Mouse (Mus musculus) cortical plate, adult 2 months (tissue): ENCODE results near the gene Sspo. TPM values are rescaled to one million over a fixed set of nuclear protein-coding genes. Genes with fewer than 3 reads are reported as not detected.
"Not testable (repeated sequence)": the region's sequence is repeated elsewhere in the genome, so short reads cannot be mapped to it uniquely, and the experiment has no call there.

Experiments
- H3K27ac ChIP-seq: fragments of 200-500 bp; 2 replicates; pipeline ENCODE4 v1.5.1; 2012; ENCODE audit warnings: low read length, control low read depth, inconsistent platforms; ENCODE audit not compliant: insufficient read depth
- H3K4me1 ChIP-seq: fragments of 200-500 bp; 2 replicates; pipeline ENCODE4 v1.6.1; 2011; ENCODE audit warnings: low read length; ENCODE audit not compliant: control insufficient read depth, insufficient read depth
- H3K4me3 ChIP-seq: fragments of 200-500 bp; 2 replicates; pipeline ENCODE4 v1.5.1; 2011; ENCODE audit warnings: mild to moderate bottlenecking, low read length, control low read depth; ENCODE audit not compliant: insufficient read depth
- CTCF ChIP-seq: fragments of 200-500 bp; IDR thresholded peaks from 2 replicates; pipeline ENCODE4 v1.5.1; 2011; ENCODE audit warnings: mild to moderate bottlenecking, control low read depth, low read length; ENCODE audit not compliant: insufficient read depth; ENCODE audit errors: extremely low read depth
- POLR2A ChIP-seq: fragments of 200-500 bp; IDR thresholded peaks from 2 replicates; pipeline ENCODE4 v1.6.1; 2011; ENCODE audit warnings: mild to moderate bottlenecking, low read length, control low read depth; ENCODE audit not compliant: insufficient read depth; ENCODE audit errors: extremely low read depth
- polyA plus RNA-seq: library from polyadenylated mRNA; depleted of rRNA; stranded (reverse); fragments of >200 nt; gene quantifications from 2 replicates; pipeline ENCODE4 v1.2.3, GENCODE M21; 2012

Sspo gene
- polyA plus RNA-seq, 1 experiment = 4.1 TPM

GRCm38 (mm10) chr6:48504241-48504854 lies 56.3 kb downstream of the Sspo start:
- H3K4me3 ChIP-seq = peak overlapping the region; percentile 59

DNA sequence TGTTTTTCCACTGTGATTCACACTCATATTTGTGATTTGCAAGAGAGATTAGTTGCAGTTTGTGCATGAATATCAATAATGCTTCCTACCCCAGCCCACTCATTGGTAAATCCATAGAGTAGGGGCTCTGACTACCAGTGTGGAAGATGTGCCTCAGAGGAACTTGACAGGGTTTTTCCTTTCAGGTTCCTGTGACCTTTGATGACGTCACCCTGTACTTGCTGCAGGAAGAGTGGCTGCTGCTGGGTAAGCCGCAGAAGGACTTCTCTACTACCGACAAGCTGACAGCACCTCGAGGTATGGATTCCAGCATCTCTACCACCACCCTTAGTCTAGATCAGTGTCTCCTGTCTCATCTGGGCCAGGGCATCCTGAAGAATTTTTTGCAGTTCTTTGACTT lies 60.1 kb downstream of the Sspo start:
- no peak overlapping the region for H3K27ac ChIP-seq
- H3K4me1 ChIP-seq = no peaks in the 10 kb centered on the region
- no peak overlapping the region for H3K4me3 ChIP-seq
- TF ChIP-seq POLR2A = no peak
- TF ChIP-seq CTCF = no peak

More at GRCm38 (mm10) chr6:48504241-48504854, 56.3 kb downstream of the Sspo start:
- TF ChIP-seq POLR2A = peak; percentile 96
- no peak for TF ChIP-seq CTCF
- no peaks in the 10 kb centered on the region for H3K4me1 ChIP-seq
- H3K27ac ChIP-seq = no peak overlapping the region

GRCm38 (mm10) chr6:48510426-48510825 lies 62.4 kb downstream of the Sspo start:
- H3K4me1 ChIP-seq = no peaks in the 10 kb centered on the region
- H3K4me3 ChIP-seq = no peak overlapping the region
- H3K27ac ChIP-seq = no peak overlapping the region
- TF ChIP-seq POLR2A = no peak
- TF ChIP-seq CTCF = no peak

GRCm38 (mm10) chr6:48511861-48512260 lies 63.8 kb downstream of the Sspo start:
- TF ChIP-seq POLR2A (no peak), CTCF (no peak)
- no peaks in the 10 kb centered on the region for H3K4me1 ChIP-seq
- H3K27ac ChIP-seq = no peak overlapping the region
- no peak overlapping the region for H3K4me3 ChIP-seq

- not testable (repeated sequence) for H3K27ac ChIP-seq, H3K4me3 ChIP-seq, H3K4me1 ChIP-seq
Measured at GRCm38 (mm10) chr6:48524882-48525281, 76.9 kb downstream of the Sspo start.

DNA sequence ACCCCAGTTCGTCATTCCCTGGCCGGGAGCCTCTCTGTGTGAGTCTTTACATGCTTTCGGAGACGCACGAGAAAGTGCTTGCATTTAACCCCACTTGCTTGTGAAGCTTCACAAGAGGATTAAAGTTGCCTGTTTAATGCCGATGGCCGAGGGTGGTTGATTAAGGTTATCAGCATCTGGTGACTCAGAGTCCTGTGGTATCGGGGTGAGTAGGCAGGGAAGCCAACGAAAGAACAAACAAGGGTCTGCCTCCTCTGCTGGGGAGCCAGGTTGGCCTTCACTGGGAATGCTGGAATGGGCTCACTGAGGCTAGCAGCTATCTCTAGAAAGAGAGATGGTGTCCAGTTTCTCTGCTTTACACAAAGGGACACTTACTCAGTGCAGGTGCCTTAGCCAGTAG lies 79.9 kb downstream of the Sspo start:
- TF ChIP-seq POLR2A = no peak
- TF ChIP-seq CTCF = no peak
- no peak overlapping the region for H3K27ac ChIP-seq

DNA sequence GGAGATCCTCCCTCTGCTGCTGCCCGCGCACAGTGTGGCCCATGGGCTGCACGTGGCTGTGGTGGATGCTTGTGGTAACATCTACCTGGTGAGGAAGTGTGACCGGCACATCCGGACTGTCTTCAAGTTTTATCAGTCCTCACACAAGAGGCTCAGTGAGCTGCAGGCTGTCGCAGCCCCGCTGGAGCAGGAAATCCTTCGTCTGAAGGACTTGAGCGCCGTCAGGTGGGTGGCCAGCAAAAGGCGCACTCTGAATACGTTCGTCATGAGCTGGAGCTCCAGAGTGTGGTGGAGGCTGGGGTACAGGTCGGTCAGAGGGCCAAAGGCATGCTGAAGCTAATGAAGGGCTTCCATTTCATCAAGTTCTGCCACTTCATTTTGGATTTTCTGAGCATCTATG lies 81.2 kb downstream of the Sspo start:
- Histone ChIP-seq H3K27ac (no peak overlapping the region), H3K4me1 (no peaks in the 10 kb centered on the region)
- TF ChIP-seq POLR2A (no peak), CTCF (no peak)

More for the DNA sequence above, 79.9 kb downstream of the Sspo start:
- no peak overlapping the region for H3K4me3 ChIP-seq
- H3K4me1 ChIP-seq = no peaks in the 10 kb centered on the region

GRCm38 (mm10) chr6:48529871-48530440 lies 81.9 kb downstream of the Sspo start:
- TF ChIP-seq POLR2A (no peak), CTCF (no peak)
- H3K27ac ChIP-seq = no peak overlapping the region
- H3K4me3 ChIP-seq = no peak overlapping the region
- H3K4me1 ChIP-seq = no peaks in the 10 kb centered on the region

More for the DNA sequence above, 81.2 kb downstream of the Sspo start:
- no peak overlapping the region for H3K4me3 ChIP-seq

DNA sequence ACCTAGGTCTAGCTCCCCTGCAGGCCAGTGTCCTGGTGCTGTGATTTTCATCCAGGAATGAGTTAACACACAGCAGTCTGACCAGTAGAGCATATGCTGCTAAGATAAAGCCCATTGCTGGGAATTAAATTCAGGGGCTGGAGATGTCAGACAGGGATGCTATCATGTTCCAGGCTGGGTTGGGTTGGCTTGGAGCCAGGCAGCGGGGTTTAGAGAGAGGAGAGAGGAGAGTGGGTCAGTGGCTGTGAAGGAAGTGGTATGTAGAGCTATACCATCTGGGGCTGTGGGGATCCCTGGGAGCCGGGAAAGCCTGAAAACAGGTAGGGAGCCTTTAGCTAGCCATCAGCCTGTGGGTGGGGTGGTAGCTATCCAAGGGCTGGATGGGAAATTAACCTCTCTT lies 82.8 kb downstream of the Sspo start:
- Histone ChIP-seq H3K27ac (no peak overlapping the region), H3K4me1 (no peaks in the 10 kb centered on the region), H3K4me3 (no peak overlapping the region)
- TF ChIP-seq POLR2A (no peak), CTCF (no peak)

DNA sequence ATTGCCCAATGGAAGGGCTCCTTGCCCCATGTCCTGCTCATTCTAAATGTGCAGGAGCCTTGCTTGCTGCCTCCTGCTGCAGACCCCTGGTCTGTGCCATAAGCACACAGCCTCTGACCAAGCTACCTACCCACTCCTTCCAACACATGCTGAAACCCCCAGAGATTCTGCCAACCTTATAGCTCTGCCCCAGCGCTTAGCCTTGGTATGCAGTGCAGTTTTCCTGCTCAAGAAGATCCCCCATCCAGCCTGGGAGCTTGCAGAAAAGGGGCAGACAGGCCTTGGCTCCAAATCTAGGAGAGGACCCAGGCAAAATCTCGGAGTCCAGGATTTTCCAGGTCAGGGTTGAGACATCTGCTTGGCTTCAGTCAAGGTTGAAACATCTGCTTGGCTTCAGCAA lies 85.4 kb downstream of the Sspo start:
- TF ChIP-seq CTCF = no peak
- TF ChIP-seq POLR2A = no peak
- peaks cover 3% of the 10 kb centered on the region; the same call in 1 of the 2 replicates for H3K4me1 ChIP-seq
- H3K27ac ChIP-seq = no peak overlapping the region
- H3K4me3 ChIP-seq = no peak overlapping the region

- Histone ChIP-seq H3K27ac (no peak overlapping the region), H3K4me1 (peaks cover 8% of the 10 kb centered on the region), H3K4me3 (no peak overlapping the region)
- TF ChIP-seq CTCF = no peak
Measured at GRCm38 (mm10) chr6:48534913-48535312, 86.9 kb downstream of the Sspo start.
